Comparison of ENCODE assay signal across 20 mouse cellular contexts in the genomic region with DNA sequence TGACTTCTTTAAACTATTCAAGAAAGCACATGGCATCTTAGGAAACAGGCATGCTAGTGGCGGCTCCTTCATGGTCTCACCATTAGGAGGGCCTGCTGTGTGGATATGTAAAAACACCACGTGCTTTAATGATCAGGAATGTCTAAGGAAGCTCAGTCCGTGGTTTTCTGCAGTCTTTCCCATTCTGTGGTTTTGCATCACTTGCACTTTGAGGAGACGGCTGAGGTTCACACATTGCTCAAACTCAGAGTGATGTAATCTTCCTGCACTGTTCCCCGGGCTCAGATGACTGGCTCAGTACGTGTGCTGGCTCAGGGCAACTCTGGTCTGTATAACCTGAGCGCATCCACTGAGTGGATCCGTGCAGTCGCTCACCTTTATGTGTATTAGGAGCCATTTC.
DNase-seq lines count a peak whose midpoint lies in the region; ATAC-seq and TF ChIP-seq lines count a peak whose summit lies in the region.
"Had no signal": no experiment of that assay in that cellular context is flagged by ENCODE, and none has a peak within 500 bp of the region (broad histone marks: within the 10 kb centered on the region; RNA-seq: fewer than 3 reads in every experiment).

No protein-coding gene starts in this region.

- no peak for TF ChIP-seq CTCF in liver, postnatal 0 days (IDR thresholded peaks at IDR 0.05; ENCODE audit: low read depth)
- TF ChIP-seq CTCF in CH12.LX (conservative IDR thresholded peaks at IDR 0.05 in 1 of 2, IDR thresholded peaks at IDR 0.05 in 1 of 2; ENCODE audit: low read depth in 2 of 2, low read length in 2 of 2): no peak

- dilution Hi-C loops in CH12.LX (cut with MboI; ENCODE audit: extremely low pct_ligation_motif_present, extremely low pct_unique_long_range_greater_than_20kb, low sequenced_read_pairs): no loop called here

- ATAC-seq in liver, postnatal 0 days: 0 out of 2 replicates have a peak, but pooled peaks have one; percentile 36
- no peak for ATAC-seq in liver, embryonic 11.5 days (replicated peaks; ENCODE audit: low FRiP score)
- ATAC-seq: midbrain, embryonic 13.5 days had no signal

- H3K9ac ChIP-seq in liver, postnatal 0 days (replicated peaks): no peak overlapping the region
- H3K9ac ChIP-seq in liver, embryonic 11.5 days (ENCODE audit: low read depth, low read length): no peak overlapping the region
- H3K9ac ChIP-seq in CH12.LX (ENCODE audit: insufficient read depth, low read depth): no peak overlapping the region
- H3K9ac ChIP-seq: heart, embryonic 13.5 days; hindbrain, embryonic 14.5 days; midbrain, embryonic 13.5 days; neural tube, embryonic 15.5 days had no signal

- no peak overlapping the region for H3K4me3 ChIP-seq in liver, postnatal 0 days (ENCODE audit: low read depth, low read length)
- H3K4me3 ChIP-seq in liver, embryonic 11.5 days (ENCODE audit: low read depth, low read length): no peak overlapping the region
- no peak overlapping the region for H3K4me3 ChIP-seq in CH12.LX (replicated peaks in 1 of 3; ENCODE audit: low read depth in 2 of 3, low read length in 2 of 3, poor library complexity in 1 of 3)
- H3K4me3 ChIP-seq: embryonic facial prominence, embryonic 12.5 days; heart, embryonic 13.5 days; layer of hippocampus, adult 2 months; midbrain, embryonic 13.5 days; neural tube, embryonic 15.5 days had no signal

- no peaks in the 10 kb centered on the region for H3K9me3 ChIP-seq in liver, postnatal 0 days (ENCODE audit: low read length)
- no peaks in the 10 kb centered on the region for H3K9me3 ChIP-seq in liver, embryonic 11.5 days (ENCODE audit: control insufficient read depth, low read length)
- H3K9me3 ChIP-seq in CH12.LX (replicated peaks; ENCODE audit: low read length): no peaks in the 10 kb centered on the region
- H3K9me3 ChIP-seq: embryonic facial prominence, embryonic 12.5 days; heart, embryonic 13.5 days; midbrain, embryonic 13.5 days; neural tube, embryonic 15.5 days had no signal

- no peaks in the 10 kb centered on the region for H3K4me1 ChIP-seq in liver, postnatal 0 days (ENCODE audit: insufficient read depth)
- H3K4me1 ChIP-seq in liver, embryonic 11.5 days (replicated peaks; ENCODE audit: control insufficient read depth, insufficient read depth, low read length): no peaks in the 10 kb centered on the region
- H3K4me1 ChIP-seq in CH12.LX (ENCODE audit: control insufficient read depth in 1 of 2, insufficient read depth in 2 of 2): peaks cover 11 to 14% of the 10 kb centered on the region in 2 experiments
- H3K4me1 ChIP-seq: embryonic facial prominence, embryonic 12.5 days had no signal

- no peak overlapping the region for H3K4me2 ChIP-seq in liver, postnatal 0 days (ENCODE audit: low read depth, low read length)
- no peak overlapping the region for H3K4me2 ChIP-seq in liver, embryonic 11.5 days
- H3K4me2 ChIP-seq in CH12.LX (ENCODE audit: insufficient read depth, low read depth, poor library complexity, severe bottlenecking): no peak overlapping the region
- H3K4me2 ChIP-seq: embryonic facial prominence, embryonic 12.5 days; heart, embryonic 13.5 days; hindbrain, embryonic 14.5 days; midbrain, embryonic 13.5 days; neural tube, embryonic 15.5 days had no signal

- DNase-seq in liver, postnatal 0 days: no peak
- DNase-seq in liver, embryonic 11.5 days (ENCODE audit: low spot score): no peak
- no peak for DNase-seq in CH12.LX (ENCODE audit: extremely low read depth)
- peak; percentile 51 for DNase-seq in brain, adult 2 months (ENCODE audit: low read depth, low spot score)
- peak; percentile 29 for DNase-seq in yolk sac, embryonic 10.5 days (ENCODE audit: low spot score)
- no peak for DNase-seq in urinary bladder, postnatal 10 days (ENCODE audit: low spot score)
- DNase-seq in right cerebral cortex, postnatal 4 days: no peak
- DNase-seq: cerebellum, adult 2 months; heart, adult 11 months; heart, postnatal 36 days; kidney, adult 8-10 months; kidney, postnatal 14 days; lung, adult 2 months had no signal

- TF ChIP-seq POLR2A in CH12.LX (IDR thresholded peaks at IDR 0.05; ENCODE audit: low read depth, low read length): no peak

- H3K79me2 ChIP-seq in CH12.LX (replicated peaks; ENCODE audit: control insufficient read depth, extremely low read depth, insufficient read depth, poor library complexity, severe bottlenecking): no peaks in the 10 kb centered on the region

- TF ChIP-seq RAD21 in CH12.LX (IDR thresholded peaks at IDR 0.05; ENCODE audit: low read depth, low read length): no peak

- in situ Hi-C loops in CH12.LX (cut with MboI; ENCODE audit: low pct_ligation_motif_present, low pct_unique_long_range_greater_than_20kb, low sequenced_read_pairs): loop anchor here (5.0 kb wide), 1 partner anchor 40 kb away; no protein-coding TSS in a partner anchor

- no peak for TF ChIP-seq EP300 in liver, postnatal 0 days (IDR thresholded peaks at IDR 0.05; ENCODE audit: low read depth)
- TF ChIP-seq EP300 in CH12.LX (IDR thresholded peaks at IDR 0.05; ENCODE audit: low read length): no peak

- H3K36me3 ChIP-seq in liver, postnatal 0 days (replicated peaks; ENCODE audit: insufficient read depth, low read length): peaks cover 15% of the 10 kb centered on the region
- peaks cover 42% of the 10 kb centered on the region for H3K36me3 ChIP-seq in liver, embryonic 11.5 days (ENCODE audit: control insufficient read depth, insufficient read depth, low read length)
- no peaks in the 10 kb centered on the region for H3K36me3 ChIP-seq in CH12.LX (replicated peaks in 1 of 2; ENCODE audit: control insufficient read depth in 1 of 2, insufficient read depth in 1 of 2, low read length in 1 of 2)

- 59% methylated on average over 9 of the region's 9 CpGs for WGBS in liver, postnatal 0 days (ENCODE audit: insufficient replicate concordance)
- 73% methylated on average over 9 of the region's 9 CpGs for WGBS in liver, embryonic 11.5 days

- H3K27ac ChIP-seq in liver, postnatal 0 days (ENCODE audit: low read depth): no peak overlapping the region
- no peak overlapping the region for H3K27ac ChIP-seq in liver, embryonic 11.5 days (ENCODE audit: low read depth, low read length)
- no peak overlapping the region for H3K27ac ChIP-seq in CH12.LX (ENCODE audit: insufficient read depth, low read depth)
- H3K27ac ChIP-seq: embryonic facial prominence, embryonic 12.5 days; hindbrain, embryonic 14.5 days; layer of hippocampus, adult 2 months; midbrain, embryonic 13.5 days; neural tube, embryonic 15.5 days; stomach, postnatal 0 days had no signal

- no peaks in the 10 kb centered on the region for H3K27me3 ChIP-seq in liver, postnatal 0 days (ENCODE audit: insufficient read depth, low read length)
- no peaks in the 10 kb centered on the region for H3K27me3 ChIP-seq in liver, embryonic 11.5 days (replicated peaks; ENCODE audit: control insufficient read depth, insufficient read depth, low read length)
- H3K27me3 ChIP-seq in CH12.LX (replicated peaks): no peaks in the 10 kb centered on the region
- H3K27me3 ChIP-seq: embryonic facial prominence, embryonic 12.5 days; heart, embryonic 13.5 days; midbrain, embryonic 13.5 days; neural tube, embryonic 15.5 days had no signal

TF ChIP-seq in CH12.LX, 34 proteins besides CTCF, POLR2A, EP300 and RAD21:
- TF ChIP-seq SMC3 (IDR thresholded peaks at IDR 0.05; ENCODE audit: low read depth, low read length) (no peak), MAFK (IDR thresholded peaks at IDR 0.05; ENCODE audit: insufficient replicate concordance, low read length) (no peak), BHLHE40 (IDR thresholded peaks at IDR 0.05; ENCODE audit: low read depth, low read length) (0 out of 2 replicates have a peak, but pooled peaks have one; percentile 5)

Comparison
In these comparisons a context has a peak if more than half of its experiments do, and no peak if none do; other contexts are left out.
1. DNase-seq: peak in brain, adult 2 months (single experiment) and yolk sac, embryonic 10.5 days (single experiment); none in liver, postnatal 0 days (single experiment), liver, embryonic 11.5 days (single experiment), CH12.LX (single experiment), urinary bladder, postnatal 10 days (single experiment) and right cerebral cortex, postnatal 4 days (single experiment).